Mouse (Mus musculus) central nervous system, embryonic 14 days (tissue): ENCODE results near the gene Wtip. TPM values are rescaled to one million over a fixed set of nuclear protein-coding genes. Genes with fewer than 3 reads are reported as not detected.

ENCODE experiments used
- polyA plus RNA-seq: library from polyadenylated mRNA; depleted of rRNA; stranded (reverse); fragments of >200 nt; gene quantifications from 2 replicates; pipeline ENCODE4 v1.2.3, GENCODE M21; 2012; rRNA removed

The Wtip gene
- 40.2 and 44.6 TPM in 2 replicates for polyA plus RNA-seq

GRCm38 (mm10) chr7:34133117-34133762, at the start of gene Wtip:
Gene Wtip (minus strand): TSS chr7:34133268.

GRCm38 (mm10) chr7:34169454-34169853, 36.4 kb upstream of the Wtip start, which contains the start of gene Uba2:
Gene Uba2 (minus strand): TSS chr7:34169599.

GRCm38 (mm10) chr7:34094911-34095481, 38.1 kb downstream of the Wtip start, which contains the start of gene Scgb1b30:
Gene Scgb1b30 (plus strand): TSS chr7:34095431.

Other genes starting within 250 kb of the Wtip start
- gene Scgb2b26, start 188.2 kb downstream of the Wtip start, polyA plus RNA-seq: not detected in 2 replicates
- not detected in 2 replicates for gene Scgb2b27, start 119.3 kb downstream of the Wtip start, polyA plus RNA-seq
- gene Scgb1b27, start 111.8 kb downstream of the Wtip start, polyA plus RNA-seq: not detected in 2 replicates
- not detected in 2 replicates for gene Scgb1b30, start 37.8 kb downstream of the Wtip start, polyA plus RNA-seq
- 147 and 150 TPM in 2 replicates for gene Uba2, start 36.3 kb upstream of the Wtip start, polyA plus RNA-seq
- gene Pdcd2l, start 63.4 kb upstream of the Wtip start, polyA plus RNA-seq: 49.2 and 52.1 TPM in 2 replicates
- 222 and 247 TPM in 2 replicates for gene Gpi1, start 97.1 kb upstream of the Wtip start, polyA plus RNA-seq
- not detected in 2 replicates for gene Gm6096, start 117.8 kb upstream of the Wtip start, polyA plus RNA-seq
- 33.9 and 35.1 TPM in 2 replicates for gene 4931406P16Rik, start 180.3 kb upstream of the Wtip start, polyA plus RNA-seq